Mouse (Mus musculus) macrophage (primary cell): ENCODE results near the gene Akt1s1. TPM values are rescaled to one million over a fixed set of nuclear protein-coding genes. Genes with fewer than 3 reads are reported as not detected.
"Not testable (repeated sequence)": the region's sequence is repeated elsewhere in the genome, so short reads cannot be mapped to it uniquely, and the experiment has no call there.

ENCODE experiments used
- H3K27ac ChIP-seq: fragments of 350-480 bp; formaldehyde crosslinking; 2 replicates; pipeline ENCODE4 v1.9.0; 2021
- H3K36me3 ChIP-seq: fragments of 350-480 bp; formaldehyde crosslinking; 2 replicates; pipeline ENCODE4 v1.9.0; 2021; ENCODE audit errors: inconsistent target
- H3K4me3 ChIP-seq: fragments of 350-480 bp; formaldehyde crosslinking; 2 replicates; pipeline ENCODE4 v1.9.0; 2021; ENCODE audit errors: inconsistent target
- H3K79me2 ChIP-seq: fragments of 350-480 bp; formaldehyde crosslinking; 2 replicates; pipeline ENCODE4 v1.9.0; 2021; ENCODE audit errors: inconsistent target
- WGBS: methylation state at CpG from one replicate; pipeline ENCODE4 v1.1.7; 2026; ENCODE audit warnings: inconsistent platforms; ENCODE audit not compliant: missing documents; 5-methylcytosine and 5-hydroxymethylcytosine counted together
- polyA plus RNA-seq: library from polyadenylated mRNA; stranded (reverse); fragments of 250-400 nt; gene quantifications from 3 replicates; pipeline ENCODE4 v1.2.4, GENCODE M21; 2018; ENCODE audit warnings: inconsistent platforms

Gene Akt1s1
- polyA plus RNA-seq, 1 experiment from 2014 or later: 33.4 TPM

DNA sequence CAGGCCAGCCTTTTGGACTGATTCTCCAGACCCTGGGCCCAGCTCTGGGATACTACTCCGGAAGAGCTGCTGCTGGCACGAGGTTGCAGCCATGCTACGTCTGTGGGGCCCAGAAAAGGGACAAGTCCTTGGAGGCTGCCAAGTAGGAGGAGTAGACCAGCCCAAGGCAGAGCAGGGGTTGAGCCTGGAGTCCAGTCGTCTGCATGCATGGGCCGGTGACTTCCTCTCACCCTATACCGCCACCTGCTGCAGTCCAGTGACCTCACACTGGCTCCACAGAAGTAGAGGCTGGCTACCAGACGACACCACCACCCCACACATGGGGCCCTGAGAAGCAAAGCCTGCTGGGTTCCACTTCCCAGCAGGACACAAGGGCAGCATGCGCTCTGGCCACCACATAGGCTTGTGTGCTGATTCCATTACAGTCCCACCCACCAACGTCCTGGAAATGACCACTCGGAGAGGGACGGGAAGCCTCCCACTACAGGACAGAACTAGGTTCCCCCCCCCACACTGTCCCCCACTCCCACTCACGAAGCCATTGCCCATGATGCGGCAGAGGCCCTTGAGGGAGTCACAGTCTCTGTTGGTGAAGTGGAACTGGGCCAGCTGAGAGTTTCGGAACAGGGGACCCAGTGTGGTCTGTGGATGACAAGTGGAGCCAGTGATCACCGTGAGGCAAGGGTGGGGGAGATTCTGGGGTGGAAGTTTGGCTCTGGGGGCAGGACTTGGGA, 17.7 kb downstream of the Akt1s1 start:
- Histone ChIP-seq H3K79me2 (peaks cover 53% of the 10 kb centered on the region), H3K27ac (peak overlapping the region; percentile 49), H3K4me3 (no peak overlapping the region), H3K36me3 (peaks cover 26% of the 10 kb centered on the region)
- 37% methylated on average over 15 of the region's 15 CpGs for WGBS

DNA sequence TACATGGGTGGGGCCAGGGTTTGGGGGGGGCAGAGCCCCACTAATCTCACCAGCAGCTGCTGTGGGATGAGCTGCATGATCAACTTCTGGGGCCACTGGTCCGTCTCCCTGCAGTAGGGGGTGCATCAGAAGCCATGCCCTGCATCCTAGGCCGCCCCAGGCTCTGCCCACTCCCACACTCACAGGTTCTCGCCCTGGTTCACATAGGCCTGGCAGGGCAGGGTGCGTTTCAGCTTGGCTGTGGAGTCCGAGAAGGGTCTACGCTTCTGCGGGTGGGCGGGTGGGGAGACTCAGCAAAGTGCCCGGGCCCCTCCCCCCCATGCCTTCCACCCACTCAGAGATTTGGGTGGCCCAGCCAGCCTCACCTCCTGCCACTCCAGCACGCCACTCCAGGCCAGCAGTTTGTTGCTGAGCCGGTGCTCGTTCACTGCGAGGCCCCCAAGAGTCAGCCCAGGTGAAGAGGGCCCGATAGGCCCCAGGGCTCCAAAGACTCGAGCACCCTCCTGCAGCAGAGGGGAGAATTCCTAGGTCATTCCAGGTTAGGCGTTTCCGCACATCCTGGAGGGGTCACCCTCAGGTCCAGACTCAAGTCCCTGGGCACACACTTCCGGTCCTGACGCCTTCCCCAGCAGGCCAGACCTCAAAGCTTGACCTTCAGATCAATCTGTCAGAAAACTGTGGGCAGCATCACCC, 18.4 kb downstream of the Akt1s1 start:
- H3K36me3 ChIP-seq: peaks cover 19% of the 10 kb centered on the region
- H3K4me3 ChIP-seq: no peak overlapping the region
- H3K27ac ChIP-seq: peak overlapping the region; percentile 49

DNA sequence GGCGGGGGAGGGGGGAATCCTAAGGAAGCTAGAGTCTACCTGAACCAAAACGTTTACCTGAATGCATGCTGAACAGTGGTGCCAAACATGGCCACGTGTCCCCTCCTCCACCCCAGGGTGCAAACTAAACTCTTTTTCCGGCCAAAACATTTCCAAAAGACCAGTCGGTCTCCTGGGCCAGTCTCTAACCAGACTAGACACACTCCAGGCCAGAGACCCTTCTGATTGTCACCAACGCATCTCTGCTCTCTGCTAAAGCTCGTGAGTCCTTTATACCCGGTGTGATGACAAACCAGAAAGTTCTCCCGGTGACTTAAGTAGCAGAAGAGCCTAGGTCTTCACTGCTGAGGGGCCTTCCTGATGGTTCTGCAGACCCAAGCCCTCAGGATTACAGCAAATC, 19.0 kb downstream of the Akt1s1 start:
- 86% methylated on average over 9 of the region's 9 CpGs for WGBS
- Histone ChIP-seq H3K4me3 (no peak overlapping the region), H3K36me3 (peaks cover 12% of the 10 kb centered on the region), H3K27ac (no peak overlapping the region), H3K79me2 (peaks cover 50% of the 10 kb centered on the region)

More for the DNA sequence above, 18.4 kb downstream of the Akt1s1 start:
- peaks cover 50% of the 10 kb centered on the region for H3K79me2 ChIP-seq
- 85% methylated on average over 17 of the region's 19 CpGs for WGBS

DNA sequence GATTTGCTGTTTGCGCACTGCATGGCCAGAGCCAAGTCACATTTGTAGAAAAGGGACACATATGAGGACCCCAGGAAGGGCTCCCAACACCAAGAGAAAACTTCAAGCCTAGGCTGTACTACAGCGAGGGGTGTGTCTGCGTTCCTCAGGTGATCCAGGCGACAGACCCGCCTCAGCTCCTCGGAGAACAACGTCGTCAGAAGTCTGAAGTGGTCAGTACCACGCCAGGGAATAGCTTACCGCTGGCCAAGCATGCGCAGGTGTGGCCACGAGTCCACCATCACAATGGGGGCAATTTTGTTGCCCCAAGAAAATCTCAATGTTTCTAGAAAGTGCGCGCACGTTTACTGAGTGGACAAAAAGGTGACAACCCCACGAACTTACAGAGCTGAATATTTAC, 19.7 kb downstream of the Akt1s1 start:
- WGBS: 17% methylated on average over 16 of the region's 16 CpGs
- Histone ChIP-seq H3K79me2 (peaks cover 50% of the 10 kb centered on the region), H3K36me3 (peaks cover 7% of the 10 kb centered on the region), H3K4me3 (peak overlapping the region; percentile 26), H3K27ac (no peak overlapping the region)

DNA sequence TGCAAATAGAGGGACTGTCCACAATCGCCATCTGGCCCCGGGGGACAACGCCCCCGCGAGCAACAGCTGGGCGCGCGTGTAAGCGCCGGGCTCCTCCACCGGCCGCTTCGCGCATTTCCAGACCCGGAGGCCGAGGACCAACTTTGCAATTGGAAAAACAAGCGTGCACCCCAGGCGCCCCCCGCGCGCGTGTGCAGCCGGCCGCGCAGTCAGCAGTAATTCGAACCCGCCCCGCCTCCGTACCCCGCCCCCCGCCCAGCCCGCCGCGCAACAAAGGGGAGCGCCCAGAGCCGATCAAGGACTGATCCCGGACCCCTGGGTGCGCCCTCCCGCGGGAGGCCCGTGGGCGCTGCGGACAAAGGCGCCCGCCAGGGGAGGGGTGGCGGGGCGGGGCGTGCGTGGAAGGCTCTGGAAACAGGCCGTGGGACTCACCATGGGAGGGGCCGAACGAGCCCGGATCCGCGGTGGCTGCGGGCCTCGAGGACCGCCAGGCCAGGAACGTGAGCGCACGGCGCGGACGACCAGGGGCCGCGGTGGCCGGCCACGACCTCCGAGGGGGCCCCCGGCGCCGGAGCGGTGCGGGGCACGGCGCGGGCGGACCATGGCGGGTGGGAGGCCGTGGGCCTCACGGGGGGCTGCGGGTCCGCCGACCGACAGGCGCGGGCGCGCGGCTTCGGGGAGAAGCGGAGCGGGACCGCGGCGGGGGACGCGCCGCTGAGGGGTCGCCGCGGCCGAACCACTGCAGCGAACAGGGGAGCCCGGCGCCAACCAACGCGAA, 20.3 kb downstream of the Akt1s1 start:
- Histone ChIP-seq H3K36me3 (peaks cover 4% of the 10 kb centered on the region), H3K79me2 (peaks cover 47% of the 10 kb centered on the region), H3K4me3 (peak overlapping the region; percentile 26), H3K27ac (no peak overlapping the region)
- 1% methylated on average over 30 of the region's 108 CpGs for WGBS

DNA sequence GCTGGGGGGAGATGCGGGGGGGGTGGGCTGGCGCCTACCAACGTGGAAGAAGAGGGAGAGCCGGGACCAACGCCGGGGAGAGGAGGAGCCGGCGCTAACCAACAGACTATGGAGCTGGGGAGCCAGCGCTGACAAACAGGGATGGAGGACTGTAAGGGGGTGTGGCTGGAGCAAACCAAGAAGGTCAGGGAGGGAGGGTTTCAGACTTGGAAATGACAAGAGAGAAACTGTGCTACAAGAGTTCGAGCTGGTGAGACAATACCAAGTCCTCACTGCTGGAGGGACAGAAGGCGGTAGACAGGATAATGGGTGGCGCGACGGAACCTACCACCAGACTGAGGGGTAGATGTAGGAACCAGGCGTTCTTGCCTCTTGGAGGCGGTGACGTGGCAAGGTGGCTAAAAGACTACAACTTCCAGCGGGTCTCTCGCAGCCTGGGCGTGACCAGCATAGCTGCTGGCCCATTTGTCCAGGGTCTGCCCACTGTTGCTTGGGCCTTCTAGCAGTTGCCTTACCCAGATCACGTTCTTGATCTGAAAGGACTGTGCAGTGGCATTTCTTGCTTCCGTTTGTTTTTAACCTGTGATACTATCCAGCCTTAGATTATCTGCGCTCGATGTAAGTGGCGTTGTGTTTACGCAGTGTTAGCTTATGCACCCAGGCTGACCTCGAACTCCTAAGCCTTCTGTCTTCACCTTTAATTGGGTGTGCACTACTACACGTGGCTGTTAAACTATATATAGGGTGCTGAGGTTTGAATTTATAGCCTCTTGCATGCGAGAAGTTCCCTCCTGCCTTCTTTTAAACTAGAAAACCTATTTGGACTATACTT, 21.1 kb downstream of the Akt1s1 start, which contains the start of gene Ptov1:
TSS of gene Ptov1 (minus strand) at position 92 of the 832 bp plus-strand sequence.
- peak within 1 kb of the TSS; percentile 63 for H3K27ac ChIP-seq
- peak within 1 kb of the TSS; percentile 26 for H3K4me3 ChIP-seq
- H3K79me2 ChIP-seq: peaks cover 39% of the 10 kb centered on the region
- 10% methylated on average over 26 of the region's 29 CpGs for WGBS
- H3K36me3 ChIP-seq: no peaks in the 10 kb centered on the region

DNA sequence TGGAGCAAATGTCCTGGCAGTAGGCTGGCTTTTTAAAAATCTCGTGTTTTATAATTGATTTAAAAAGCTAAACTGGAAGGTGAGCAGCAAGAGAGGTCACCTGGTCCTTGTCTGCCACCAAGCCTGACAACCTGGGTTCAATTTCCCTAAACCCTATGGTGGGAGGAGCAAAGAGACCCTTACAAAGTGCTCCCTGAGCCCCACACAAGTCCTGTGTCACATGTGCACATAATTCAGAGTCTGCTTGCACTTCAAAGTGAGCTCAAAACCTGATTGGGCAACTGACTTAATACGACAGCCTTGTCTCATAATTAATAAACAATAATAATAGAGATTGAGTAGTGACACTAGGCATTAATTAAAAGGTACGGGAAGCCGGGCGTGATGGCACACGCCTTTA, 21.8 kb downstream of the Akt1s1 start:
- Histone ChIP-seq H3K4me3 (peak overlapping the region; percentile 20; the same call in 1 of the 2 replicates), H3K36me3 (no peaks in the 10 kb centered on the region), H3K27ac (no peak overlapping the region; the same call in 1 of the 2 replicates), H3K79me2 (peaks cover 32% of the 10 kb centered on the region)
- 17% methylated on average over 1 of the region's 6 CpGs for WGBS

DNA sequence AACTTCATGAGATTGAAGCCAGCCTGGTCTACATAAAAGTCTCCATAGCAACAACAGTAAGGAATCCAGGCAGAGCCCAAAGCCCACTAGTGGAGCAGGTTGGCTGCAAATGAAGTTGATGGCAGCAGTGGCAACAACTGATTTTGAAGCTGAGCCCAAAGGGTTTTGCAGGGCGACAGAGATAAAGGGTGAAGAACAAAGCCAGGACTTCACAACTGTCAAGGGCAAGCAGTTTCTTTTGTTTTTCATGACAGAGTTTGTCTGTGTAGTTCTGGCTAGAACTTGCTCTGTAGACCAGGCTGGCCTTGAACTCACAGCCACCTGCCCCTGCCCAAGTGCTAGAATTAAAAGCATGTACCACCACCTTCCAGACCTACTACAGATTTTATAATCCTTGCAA, 22.4 kb downstream of the Akt1s1 start:
- Histone ChIP-seq H3K27ac (no peak overlapping the region), H3K4me3 (no peak overlapping the region), H3K36me3 (no peaks in the 10 kb centered on the region), H3K79me2 (peaks cover 26% of the 10 kb centered on the region)
- 100% methylated on average over 1 of the region's 1 CpGs for WGBS

DNA sequence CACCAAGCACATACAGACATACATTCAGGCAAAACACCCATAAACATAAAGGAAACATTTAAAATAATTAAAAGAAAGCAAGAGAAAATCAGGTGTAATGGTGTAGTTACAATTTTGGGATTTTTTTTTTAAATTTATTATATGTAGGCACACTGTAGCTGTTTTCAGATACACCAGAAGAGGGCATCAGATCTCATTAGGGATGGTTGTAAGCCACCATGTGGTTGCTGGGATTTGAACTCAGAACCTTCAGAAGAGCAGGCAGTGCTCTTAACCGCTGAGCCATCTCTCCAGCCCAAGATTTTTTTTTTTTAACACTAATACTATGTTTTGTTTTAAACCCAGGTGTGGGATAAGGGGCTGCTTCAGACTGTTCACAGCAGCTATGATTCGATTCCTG, 23.0 kb downstream of the Akt1s1 start:
- WGBS: 97% methylated on average over 2 of the region's 2 CpGs
- H3K79me2 ChIP-seq: peaks cover 20% of the 10 kb centered on the region
- not testable (repeated sequence) for H3K27ac ChIP-seq, H3K4me3 ChIP-seq, H3K36me3 ChIP-seq

DNA sequence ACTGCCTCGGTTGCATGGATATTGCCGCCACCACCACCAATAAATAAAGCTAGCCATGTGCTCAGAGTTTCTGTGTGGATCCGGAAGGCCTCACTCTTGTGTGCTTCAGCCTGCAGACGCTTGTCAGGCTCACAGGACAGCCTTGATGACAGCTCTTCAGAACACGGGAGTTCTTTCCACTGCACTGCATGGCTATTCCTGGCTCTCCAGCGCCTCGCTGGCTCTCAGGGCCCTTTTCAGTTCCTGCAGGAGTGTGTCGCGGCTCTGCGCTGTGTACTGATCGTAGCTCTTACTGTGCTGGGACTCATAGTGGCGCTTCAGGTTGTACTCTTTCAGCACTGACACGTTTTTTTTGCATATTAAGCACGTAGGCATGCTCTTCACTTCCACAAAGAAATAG, 29.0 kb downstream of the Akt1s1 start:
- no peaks in the 10 kb centered on the region for H3K79me2 ChIP-seq
- peaks cover 34% of the 10 kb centered on the region for H3K36me3 ChIP-seq
- H3K4me3 ChIP-seq: no peak overlapping the region
- 90% methylated on average over 14 of the region's 14 CpGs for WGBS
- H3K27ac ChIP-seq: no peak overlapping the region

DNA sequence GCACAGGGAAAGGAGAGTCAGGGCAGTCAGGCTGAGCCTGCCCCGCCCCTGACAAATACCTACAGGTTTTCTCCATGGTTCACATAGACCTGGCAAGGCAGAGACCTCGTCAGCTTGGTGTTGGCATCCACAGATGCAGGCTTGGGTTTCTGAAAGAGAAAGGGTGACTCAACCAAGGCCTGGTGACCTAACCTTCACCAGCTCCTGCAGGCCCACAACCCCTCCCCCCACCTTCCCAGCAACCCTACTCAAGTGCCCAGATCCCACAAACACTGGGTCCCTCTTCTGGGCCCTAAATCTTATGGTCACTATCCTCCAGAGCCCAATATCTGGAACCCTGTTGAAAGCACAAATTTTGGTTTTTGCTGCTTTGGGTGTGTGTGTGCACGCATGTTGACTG, 34.2 kb downstream of the Akt1s1 start:
- H3K36me3 ChIP-seq: peaks cover 42% of the 10 kb centered on the region

DNA sequence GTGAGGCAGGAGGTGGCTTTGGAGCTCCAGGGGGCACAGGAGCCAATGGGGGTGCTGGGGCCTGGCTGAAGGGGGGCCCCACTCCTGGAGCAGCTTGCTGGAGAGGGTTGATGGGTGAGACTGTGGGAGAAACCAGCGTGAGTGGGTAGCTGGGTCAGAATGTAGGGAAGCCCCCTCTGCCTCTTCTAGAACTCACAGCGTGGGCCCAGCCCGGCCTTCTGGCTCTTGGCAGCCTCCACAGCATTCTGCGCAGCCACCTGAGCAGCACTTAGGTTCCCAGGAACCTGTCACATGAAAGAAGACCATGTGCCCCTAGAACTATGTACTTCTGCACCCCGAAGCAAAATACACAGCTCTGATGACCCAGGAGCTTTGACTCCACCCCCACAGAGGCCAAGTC, 35.8 kb downstream of the Akt1s1 start:
- Histone ChIP-seq H3K36me3 (peaks cover 35% of the 10 kb centered on the region), H3K27ac (no peak overlapping the region), H3K79me2 (peaks cover 14% of the 10 kb centered on the region; the same call in 1 of the 2 replicates), H3K4me3 (no peak overlapping the region)
- WGBS: 98% methylated on average over 5 of the region's 5 CpGs

More for the DNA sequence above, 34.2 kb downstream of the Akt1s1 start:
- Histone ChIP-seq H3K79me2 (no peaks in the 10 kb centered on the region; the same call in 1 of the 2 replicates), H3K4me3 (no peak overlapping the region), H3K27ac (no peak overlapping the region)
- WGBS: 97% methylated on average over 3 of the region's 3 CpGs

DNA sequence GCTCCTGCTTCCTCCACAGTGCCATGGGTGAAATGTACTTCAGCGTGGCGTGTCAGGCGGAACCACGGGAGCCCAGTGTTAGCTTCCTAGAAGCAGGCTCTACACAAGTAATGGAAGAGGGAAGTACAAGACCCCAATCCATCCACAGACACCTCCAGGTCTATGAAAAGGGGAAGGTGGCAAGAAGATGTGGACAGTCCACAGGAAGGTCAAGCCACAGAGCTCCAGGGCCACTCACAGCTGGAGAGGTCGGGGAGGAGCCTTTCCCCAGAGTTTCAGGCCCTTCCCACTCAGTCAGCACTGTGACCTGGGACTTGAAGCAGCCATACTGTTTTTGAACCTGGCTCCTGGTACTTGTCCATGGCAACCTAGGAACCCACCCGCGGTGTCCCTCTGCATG, 38.2 kb downstream of the Akt1s1 start:
- WGBS: 66% methylated on average over 7 of the region's 7 CpGs
- Histone ChIP-seq H3K79me2 (peaks cover 37% of the 10 kb centered on the region), H3K4me3 (no peak overlapping the region), H3K27ac (no peak overlapping the region), H3K36me3 (peaks cover 22% of the 10 kb centered on the region; the same call in 1 of the 2 replicates)
